Mouse (Mus musculus) CH12.LX (cell line): ENCODE measurements around the gene Lpcat2.

Source experiments
- CHD1 ChIP-seq: IDR thresholded peaks from 2 replicates; pipeline ENCODE4 v1.6.1; 2012; ENCODE audit warnings: low read depth, low read length, improper control_type of control experiment, inconsistent platforms
- CTCF ChIP-seq, 2 experiments: IDR thresholded peaks in 1 of 2; conservative IDR thresholded peaks in 1 of 2; 2 replicates each; pipeline ENCODE4 v1.5.1; 2011 to 2012; ENCODE audit warnings: low read depth in 2 of 2, low read length in 2 of 2, improper control_type of control experiment in 1 of 2, inconsistent platforms in 1 of 2, mild to moderate bottlenecking in 1 of 2, moderate library complexity in 1 of 2
- EP300 ChIP-seq: IDR thresholded peaks from 2 replicates; pipeline ENCODE4 v1.6.1; 2011; ENCODE audit warnings: low read length, improper control_type of control experiment
- IRF4 ChIP-seq: IDR thresholded peaks from 2 replicates; pipeline ENCODE4 v1.6.1; 2014; ENCODE audit warnings: low read depth, mild to moderate bottlenecking, inconsistent platforms, low read length, improper control_type of control experiment
- MAFK ChIP-seq: IDR thresholded peaks from 2 replicates; pipeline ENCODE4 v1.6.1; 2011; ENCODE audit warnings: low read length, improper control_type of control experiment; ENCODE audit not compliant: insufficient replicate concordance
- MAX ChIP-seq: IDR thresholded peaks from 2 replicates; pipeline ENCODE4 v1.6.1; 2011; ENCODE audit warnings: low read length, improper control_type of control experiment
- MAZ ChIP-seq: IDR thresholded peaks from 2 replicates; pipeline ENCODE4 v1.6.1; 2012; ENCODE audit warnings: low read depth, mild to moderate bottlenecking, inconsistent platforms, low read length, improper control_type of control experiment, moderate library complexity
- NRF1 ChIP-seq: IDR thresholded peaks from 2 replicates; pipeline ENCODE4 v1.6.1; 2014; ENCODE audit warnings: low read depth, mild to moderate bottlenecking, inconsistent platforms, low read length, improper control_type of control experiment, moderate library complexity
- POLR2A ChIP-seq: IDR thresholded peaks from 2 replicates; pipeline ENCODE4 v1.6.1; 2011; ENCODE audit warnings: low read depth, mild to moderate bottlenecking, improper control_type of control experiment, low read length

- TF ChIP-seq POLR2A (no peak), MAFK (no peak), EP300 (no peak), CHD1 (no peak), IRF4 (no peak), MAX (no peak), MAZ (no peak), CTCF (conservative IDR thresholded peaks at IDR 0.05 in 1 of 2, IDR thresholded peaks at IDR 0.05 in 1 of 2; ENCODE audit: low read depth in 2 of 2, low read length in 2 of 2) (no peak), NRF1 (no peak)
These were observed 53.3 kb downstream of the Lpcat2 start for GRCm38 (mm10) chr8:92908448-92908847.
